Comparison of ENCODE assay signal across 9 mouse cellular contexts in genomic region chr10:3630763-3631223, GRCm38 (mm10).
DNase-seq lines count a peak whose midpoint lies in the region; ATAC-seq lines count a peak whose summit lies in the region.
"Had no signal": no experiment of that assay in that cellular context is flagged by ENCODE, and none has a peak within 500 bp of the region (broad histone marks: within the 10 kb centered on the region; RNA-seq: fewer than 3 reads in every experiment).

No protein-coding gene starts in this region.

- peak; percentile 79 for DNase-seq in heart, adult 8-10 months (ENCODE audit: low spot score)
- peak; percentile 85 for DNase-seq in retina, embryonic 14.5 days (ENCODE audit: low spot score)
- no peak for DNase-seq in left cerebral cortex, postnatal 36 days (ENCODE audit: low spot score in 2 of 2)

- H3K9me3 ChIP-seq in hindbrain, embryonic 16.5 days (ENCODE audit: control insufficient read depth, low read length) = no peaks in the 10 kb centered on the region
- H3K9me3 ChIP-seq in hindbrain, embryonic 13.5 days = no peaks in the 10 kb centered on the region
- no peaks in the 10 kb centered on the region for H3K9me3 ChIP-seq in kidney, embryonic 15.5 days (replicated peaks)
- H3K9me3 ChIP-seq in midbrain, embryonic 16.5 days (replicated peaks; ENCODE audit: control insufficient read depth, low read length, poor library complexity, severe bottlenecking) = no peaks in the 10 kb centered on the region
- no peaks in the 10 kb centered on the region for H3K9me3 ChIP-seq in midbrain, embryonic 13.5 days

- WGBS in hindbrain, embryonic 16.5 days = 38% methylated on average over 5 of the region's 5 CpGs
- WGBS in hindbrain, embryonic 13.5 days = 62% methylated on average over 5 of the region's 5 CpGs
- WGBS in kidney, embryonic 15.5 days = 34% methylated on average over 5 of the region's 5 CpGs
- WGBS in midbrain, embryonic 16.5 days = 58% methylated on average over 5 of the region's 5 CpGs
- 58% methylated on average over 5 of the region's 5 CpGs for WGBS in midbrain, embryonic 13.5 days

- no peaks in the 10 kb centered on the region for H3K4me1 ChIP-seq in hindbrain, embryonic 16.5 days (ENCODE audit: control insufficient read depth, insufficient read depth, low read depth, low read length)
- H3K4me1 ChIP-seq in hindbrain, embryonic 13.5 days (replicated peaks) = no peaks in the 10 kb centered on the region
- H3K4me1 ChIP-seq in kidney, embryonic 15.5 days = peaks cover 26% of the 10 kb centered on the region
- H3K4me1 ChIP-seq in midbrain, embryonic 16.5 days (ENCODE audit: control insufficient read depth, insufficient read depth, low read length) = no peaks in the 10 kb centered on the region
- H3K4me1 ChIP-seq in midbrain, embryonic 13.5 days (replicated peaks) = 0 out of 2 replicates have a peak, but pooled peaks cover 3% of the 10 kb centered on the region

- no peak overlapping the region for H3K4me3 ChIP-seq in hindbrain, embryonic 16.5 days (ENCODE audit: low read length)
- no peak overlapping the region for H3K4me3 ChIP-seq in hindbrain, embryonic 13.5 days
- no peak overlapping the region for H3K4me3 ChIP-seq in kidney, embryonic 15.5 days (replicated peaks)
- H3K4me3 ChIP-seq in midbrain, embryonic 16.5 days (ENCODE audit: low read depth, low read length) = no peak overlapping the region
- H3K4me3 ChIP-seq in midbrain, embryonic 13.5 days (replicated peaks) = no peak overlapping the region

- 0 out of 2 replicates have a peak, but pooled peaks have one; percentile 20 for ATAC-seq in hindbrain, embryonic 16.5 days
- ATAC-seq in hindbrain, embryonic 13.5 days (ENCODE audit: low FRiP score) = no peak
- peak; percentile 50 for ATAC-seq in kidney, embryonic 15.5 days (replicated peaks; ENCODE audit: low FRiP score)
- ATAC-seq in midbrain, embryonic 16.5 days = no peak
- ATAC-seq in midbrain, embryonic 13.5 days = no peak
- ATAC-seq: CD4-positive, CD25-positive, alpha-beta regulatory T cell, adult 4 months had no signal

- H3K9ac ChIP-seq in hindbrain, embryonic 16.5 days (ENCODE audit: low read depth, low read length) = no peak overlapping the region
- H3K9ac ChIP-seq in hindbrain, embryonic 13.5 days = no peak overlapping the region
- no peak overlapping the region for H3K9ac ChIP-seq in kidney, embryonic 15.5 days
- H3K9ac ChIP-seq in midbrain, embryonic 16.5 days (ENCODE audit: low read depth, low read length) = no peak overlapping the region
- no peak overlapping the region for H3K9ac ChIP-seq in midbrain, embryonic 13.5 days (replicated peaks)

- no peaks in the 10 kb centered on the region for H3K27me3 ChIP-seq in hindbrain, embryonic 16.5 days (replicated peaks; ENCODE audit: control insufficient read depth, insufficient read depth, low read length)
- H3K27me3 ChIP-seq in hindbrain, embryonic 13.5 days = no peaks in the 10 kb centered on the region
- no peaks in the 10 kb centered on the region for H3K27me3 ChIP-seq in kidney, embryonic 15.5 days
- H3K27me3 ChIP-seq in midbrain, embryonic 16.5 days (ENCODE audit: control insufficient read depth, insufficient read depth, low read depth, low read length) = no peaks in the 10 kb centered on the region
- no peaks in the 10 kb centered on the region for H3K27me3 ChIP-seq in midbrain, embryonic 13.5 days

- H3K27ac ChIP-seq in hindbrain, embryonic 16.5 days (ENCODE audit: low read depth, low read length) = no peak overlapping the region
- no peak overlapping the region for H3K27ac ChIP-seq in hindbrain, embryonic 13.5 days
- peak overlapping the region; percentile 34; the same call in 1 of the 2 replicates for H3K27ac ChIP-seq in kidney, embryonic 15.5 days
- no peak overlapping the region for H3K27ac ChIP-seq in midbrain, embryonic 16.5 days (ENCODE audit: low read length)
- no peak overlapping the region for H3K27ac ChIP-seq in midbrain, embryonic 13.5 days

- intact Hi-C loops in left cerebral cortex, postnatal 36 days (cut with DNase I) = no loop called here

- no peaks in the 10 kb centered on the region for H3K36me3 ChIP-seq in hindbrain, embryonic 16.5 days (ENCODE audit: control insufficient read depth, insufficient read depth, low read length)
- no peaks in the 10 kb centered on the region for H3K36me3 ChIP-seq in hindbrain, embryonic 13.5 days
- H3K36me3 ChIP-seq in kidney, embryonic 15.5 days = no peaks in the 10 kb centered on the region
- no peaks in the 10 kb centered on the region for H3K36me3 ChIP-seq in midbrain, embryonic 16.5 days (ENCODE audit: control insufficient read depth, insufficient read depth, low read length)
- no peaks in the 10 kb centered on the region for H3K36me3 ChIP-seq in midbrain, embryonic 13.5 days

- H3K4me2 ChIP-seq in hindbrain, embryonic 16.5 days (ENCODE audit: low read length) = no peak overlapping the region
- H3K4me2 ChIP-seq in hindbrain, embryonic 13.5 days = no peak overlapping the region
- no peak overlapping the region for H3K4me2 ChIP-seq in kidney, embryonic 15.5 days
- no peak overlapping the region for H3K4me2 ChIP-seq in midbrain, embryonic 16.5 days (ENCODE audit: low read length)
- H3K4me2 ChIP-seq in midbrain, embryonic 13.5 days (replicated peaks) = no peak overlapping the region

Comparison
In these comparisons a context has a peak if more than half of its experiments do, and no peak if none do; other contexts are left out.
1. ATAC-seq: peak in hindbrain, embryonic 16.5 days (single experiment) and kidney, embryonic 15.5 days (single experiment); none in hindbrain, embryonic 13.5 days (single experiment), midbrain, embryonic 16.5 days (single experiment) and midbrain, embryonic 13.5 days (single experiment).
2. DNase-seq: peak in heart, adult 8-10 months (single experiment) and retina, embryonic 14.5 days (single experiment); none in left cerebral cortex, postnatal 36 days (0 of 2).